Mouse (Mus musculus) testis, postnatal 10 days (tissue): ENCODE measurements around the gene Nudt4.

Source experiments
- DNase-seq: peaks from one replicate; pipeline ENCODE4 v3.0.0; 2021; ENCODE audit warnings: low spot score

Gene Nudt4

GRCm38 (mm10) chr10:95563851-95564845 is at the start of gene Nudt4:
Nudt4 (minus strand) TSS chr10:95564146.
- DNase-seq, result peak; percentile 97

- no peak for DNase-seq
Measured at GRCm38 (mm10) chr10:95611331-95611721, 47.4 kb upstream of the Nudt4 start.

- DNase-seq, result no peak
Measured at GRCm38 (mm10) chr10:95610666-95611330, 46.9 kb upstream of the Nudt4 start.

GRCm38 (mm10) chr10:95604979-95605613 is 41.1 kb upstream of the Nudt4 start:
- DNase-seq, result no peak

- no peak for DNase-seq
Measured at GRCm38 (mm10) chr10:95600527-95600926, 36.6 kb upstream of the Nudt4 start.

GRCm38 (mm10) chr10:95599740-95600139 is 35.8 kb upstream of the Nudt4 start:
- no peak for DNase-seq

GRCm38 (mm10) chr10:95598056-95598587 is 34.2 kb upstream of the Nudt4 start:
- no peak for DNase-seq

- DNase-seq, result no peak
Measured at GRCm38 (mm10) chr10:95595852-95596639, 32.1 kb upstream of the Nudt4 start.

- no peak for DNase-seq
Measured at GRCm38 (mm10) chr10:95594414-95594813, 30.5 kb upstream of the Nudt4 start.

GRCm38 (mm10) chr10:95591257-95591656 is 27.3 kb upstream of the Nudt4 start:
- DNase-seq, result no peak

- no peak for DNase-seq
Measured at GRCm38 (mm10) chr10:95590196-95590595, 26.2 kb upstream of the Nudt4 start.

- no peak for DNase-seq
Measured at GRCm38 (mm10) chr10:95589196-95589595, 25.2 kb upstream of the Nudt4 start.

GRCm38 (mm10) chr10:95587509-95588220 is 23.7 kb upstream of the Nudt4 start:
- no peak for DNase-seq

GRCm38 (mm10) chr10:95585554-95585953 is 21.6 kb upstream of the Nudt4 start:
- no peak for DNase-seq

GRCm38 (mm10) chr10:95577567-95577950 is 13.6 kb upstream of the Nudt4 start:
- DNase-seq, result no peak

GRCm38 (mm10) chr10:95576876-95577566 is 13.1 kb upstream of the Nudt4 start:
- DNase-seq, result no peak

- no peak for DNase-seq
Measured at GRCm38 (mm10) chr10:95575839-95576380, 12.0 kb upstream of the Nudt4 start.

- DNase-seq, result no peak
Measured at GRCm38 (mm10) chr10:95574994-95575393, 11.0 kb upstream of the Nudt4 start.

GRCm38 (mm10) chr10:95569441-95569840 is 5.5 kb upstream of the Nudt4 start:
- no peak for DNase-seq

- no peak for DNase-seq
Measured at GRCm38 (mm10) chr10:95568016-95568415, 4.1 kb upstream of the Nudt4 start.
